Mouse (Mus musculus) ES-Bruce4 (cell line): Measurements from ENCODE around the gene Tmtc3.

Source experiments
- CTCF ChIP-seq: IDR thresholded peaks from one replicate; pipeline ENCODE4 v1.8.1; 2011; ENCODE audit warnings: low read depth, low read length
- EP300 ChIP-seq: IDR thresholded peaks from 2 replicates; pipeline ENCODE4 v1.6.1; 2011; ENCODE audit warnings: low read depth, low read length; ENCODE audit not compliant: insufficient read depth

- TF ChIP-seq CTCF (no peak), EP300 (no peak)
These were observed 59.6 kb downstream of the Tmtc3 start for GRCm38 (mm10) chr10:100427592-100427991.
